Mouse (Mus musculus) forebrain, embryonic 13.5 days (tissue): ENCODE measurements around the gene Clps. TPM values are rescaled to one million over a fixed set of nuclear protein-coding genes. Genes with fewer than 3 reads are reported as not detected.

Experiments used
- ATAC-seq: fragments of 200-750 bp; cut with Nextera tagmentation; 2 replicates; pipeline ENCODE4 v1.8.0; 2017
- H3K27ac ChIP-seq: fragments of 300-500 bp; sonication (generic); 2 replicates; pipeline ENCODE4 v1.5.1; 2015; ENCODE audit warnings: inconsistent platforms, mild to moderate bottlenecking, moderate library complexity
- H3K27me3 ChIP-seq: fragments of 300-500 bp; sonication (generic); 2 replicates; pipeline ENCODE4 v1.6.1; 2015; ENCODE audit warnings: mild to moderate bottlenecking, inconsistent platforms
- H3K36me3 ChIP-seq: fragments of 300-500 bp; sonication (generic); 2 replicates; pipeline ENCODE4 v1.6.1; 2015; ENCODE audit warnings: mild to moderate bottlenecking, inconsistent platforms; ENCODE audit not compliant: poor library complexity, severe bottlenecking
- H3K4me1 ChIP-seq: fragments of 300-500 bp; sonication (generic); 2 replicates; pipeline ENCODE4 v1.6.1; 2015; ENCODE audit warnings: inconsistent platforms
- H3K4me2 ChIP-seq: fragments of 300-500 bp; sonication (generic); 2 replicates; pipeline ENCODE4 v1.6.1; 2015; ENCODE audit warnings: inconsistent platforms, mild to moderate bottlenecking, moderate library complexity
- H3K4me3 ChIP-seq: fragments of 300-500 bp; sonication (generic); 2 replicates; pipeline ENCODE4 v1.5.1; 2015; ENCODE audit warnings: mild to moderate bottlenecking, inconsistent platforms
- H3K9ac ChIP-seq: fragments of 300-500 bp; sonication (generic); 2 replicates; pipeline ENCODE4 v1.6.1; 2015; ENCODE audit warnings: mild to moderate bottlenecking, inconsistent platforms
- H3K9me3 ChIP-seq: fragments of 300-500 bp; sonication (generic); replicated peaks from 2 replicates; pipeline ENCODE4 v1.6.1; 2016; ENCODE audit warnings: inconsistent platforms
- WGBS: fragments of 180-500 bp; shearing (Covaris S2); methylation state at CpG from one replicate; pipeline ENCODE4 v1.1.7; 2015; 5-methylcytosine and 5-hydroxymethylcytosine counted together
- polyA plus RNA-seq: library from polyadenylated mRNA; unstranded; fragments of >200 nt; fragmentation: Nextera tagmentation; extraction: Ambion mirVana; gene quantifications from 2 replicates; pipeline ENCODE4 v1.2.1, GENCODE M21; 2015

The Clps gene
- polyA plus RNA-seq, 1 experiment from 2014 or later = 0.54 TPM

DNA sequence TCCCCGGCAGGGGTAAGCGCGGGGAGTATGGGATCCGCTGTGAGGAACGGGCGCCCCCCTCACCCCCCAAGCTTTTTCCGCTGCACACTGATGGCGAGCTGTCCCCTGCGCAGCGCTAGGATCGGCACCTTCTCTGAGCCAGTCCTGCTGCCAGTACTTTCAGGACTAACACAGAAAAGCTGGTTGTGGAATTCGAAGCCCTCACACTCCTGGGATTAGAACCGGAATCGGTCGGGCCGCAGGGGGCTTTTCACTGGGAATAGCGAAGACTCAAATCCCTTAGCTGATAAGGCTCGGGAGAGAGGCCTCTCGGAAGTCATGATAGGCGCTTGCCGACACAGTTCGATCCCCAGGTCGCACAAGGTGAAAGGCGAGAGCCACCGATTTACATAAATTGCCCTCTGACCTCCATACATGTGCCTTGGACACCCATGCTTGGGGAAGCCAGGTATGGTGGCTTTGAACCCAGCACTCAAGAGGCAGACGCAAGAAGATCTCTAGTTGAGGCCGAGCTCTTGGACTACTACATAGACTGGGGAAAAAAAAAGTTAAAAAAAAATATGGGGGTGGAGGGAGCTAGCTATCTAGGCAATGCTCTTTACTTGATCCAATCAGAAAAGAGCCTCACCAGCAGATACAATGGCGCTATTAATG lies 37.1 kb downstream of the Clps start:
- H3K9me3 ChIP-seq = no peaks in the 10 kb centered on the region
- ATAC-seq = no peak
- H3K4me2 ChIP-seq = peak overlapping the region; percentile 89
- H3K4me3 ChIP-seq = peak overlapping the region; percentile 77
- peaks cover 23% of the 10 kb centered on the region for H3K27me3 ChIP-seq
- H3K9ac ChIP-seq = peak overlapping the region; percentile 82
- 7% methylated on average over 28 of the region's 28 CpGs for WGBS
- peaks cover 28% of the 10 kb centered on the region for H3K4me1 ChIP-seq
- H3K27ac ChIP-seq = peak overlapping the region; percentile 83; the same call in 1 of the 2 replicates
- no peaks in the 10 kb centered on the region for H3K36me3 ChIP-seq

DNA sequence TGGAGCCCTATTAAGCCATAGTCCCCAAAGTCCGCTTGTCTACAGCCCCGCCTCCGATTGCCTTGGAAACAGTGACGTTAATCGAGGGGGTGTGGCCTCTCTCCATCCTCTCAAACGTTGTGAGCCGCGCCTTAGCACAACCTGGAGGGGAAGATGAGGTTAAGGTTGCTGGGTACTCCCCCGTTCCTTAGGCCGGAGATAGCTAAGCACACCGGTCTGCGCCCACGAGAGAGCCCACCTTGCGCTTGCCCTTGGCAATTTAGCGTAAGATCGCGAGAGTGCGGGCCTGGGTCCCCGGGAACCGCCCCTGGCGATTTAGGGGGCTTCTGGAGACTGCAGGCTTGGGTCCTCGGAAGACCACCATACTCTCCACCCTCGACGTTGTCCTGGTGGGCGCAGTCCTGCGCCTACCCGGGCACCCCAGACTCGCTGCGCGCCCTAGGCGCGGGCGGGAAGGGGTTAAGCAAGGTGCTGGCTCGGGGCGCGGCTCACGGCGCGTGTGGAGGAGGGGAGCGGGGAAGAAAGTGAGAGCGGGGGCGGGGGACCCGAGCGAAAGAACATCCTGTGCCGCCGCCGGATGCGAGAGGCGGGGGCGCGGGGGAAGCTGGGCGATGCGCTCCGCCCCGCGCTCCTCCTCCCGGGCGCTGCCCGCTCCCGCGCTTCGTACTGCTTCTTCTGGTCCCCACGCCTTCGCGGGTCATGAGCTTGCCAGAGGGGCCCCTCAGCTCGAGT lies 37.8 kb downstream of the Clps start:
- H3K9me3 ChIP-seq = no peaks in the 10 kb centered on the region
- H3K36me3 ChIP-seq = no peaks in the 10 kb centered on the region
- H3K27me3 ChIP-seq = peaks cover 23% of the 10 kb centered on the region
- peak overlapping the region; percentile 82 for H3K9ac ChIP-seq
- peaks cover 31% of the 10 kb centered on the region for H3K4me1 ChIP-seq
- ATAC-seq = peak; percentile 88
- H3K4me2 ChIP-seq = peak overlapping the region; percentile 89
- under 1% methylated on average over 40 of the region's 66 CpGs for WGBS
- H3K27ac ChIP-seq = peak overlapping the region; percentile 83
- H3K4me3 ChIP-seq = peak overlapping the region; percentile 77

DNA sequence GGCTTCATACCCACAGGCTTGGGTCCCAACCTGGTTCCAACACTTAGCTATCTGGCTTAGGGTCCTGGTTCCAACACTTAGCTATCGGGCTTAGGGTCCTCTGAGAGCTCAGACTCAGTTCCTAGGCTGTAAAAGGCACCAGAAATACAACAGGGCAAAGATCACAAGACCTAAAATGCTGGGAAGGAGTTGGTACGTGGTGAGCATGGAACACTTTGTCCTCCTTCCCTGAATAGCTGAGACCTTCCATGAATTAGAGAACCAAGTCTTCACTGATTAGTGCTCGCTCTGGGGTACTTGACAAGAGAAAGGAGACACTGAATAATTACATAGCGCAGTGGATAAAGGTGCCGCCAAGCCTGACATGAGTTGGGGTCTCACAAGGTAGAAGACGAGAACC lies 38.6 kb downstream of the Clps start:
- no peaks in the 10 kb centered on the region for H3K9me3 ChIP-seq
- peak overlapping the region; percentile 82; the same call in 1 of the 2 replicates for H3K9ac ChIP-seq
- ATAC-seq = no peak
- no peak overlapping the region for H3K27ac ChIP-seq
- H3K4me2 ChIP-seq = peak overlapping the region; percentile 89
- H3K4me1 ChIP-seq = peaks cover 36% of the 10 kb centered on the region
- H3K27me3 ChIP-seq = peaks cover 23% of the 10 kb centered on the region
- peak overlapping the region; percentile 77 for H3K4me3 ChIP-seq
- 31% methylated on average over 6 of the region's 6 CpGs for WGBS
- no peaks in the 10 kb centered on the region for H3K36me3 ChIP-seq

DNA sequence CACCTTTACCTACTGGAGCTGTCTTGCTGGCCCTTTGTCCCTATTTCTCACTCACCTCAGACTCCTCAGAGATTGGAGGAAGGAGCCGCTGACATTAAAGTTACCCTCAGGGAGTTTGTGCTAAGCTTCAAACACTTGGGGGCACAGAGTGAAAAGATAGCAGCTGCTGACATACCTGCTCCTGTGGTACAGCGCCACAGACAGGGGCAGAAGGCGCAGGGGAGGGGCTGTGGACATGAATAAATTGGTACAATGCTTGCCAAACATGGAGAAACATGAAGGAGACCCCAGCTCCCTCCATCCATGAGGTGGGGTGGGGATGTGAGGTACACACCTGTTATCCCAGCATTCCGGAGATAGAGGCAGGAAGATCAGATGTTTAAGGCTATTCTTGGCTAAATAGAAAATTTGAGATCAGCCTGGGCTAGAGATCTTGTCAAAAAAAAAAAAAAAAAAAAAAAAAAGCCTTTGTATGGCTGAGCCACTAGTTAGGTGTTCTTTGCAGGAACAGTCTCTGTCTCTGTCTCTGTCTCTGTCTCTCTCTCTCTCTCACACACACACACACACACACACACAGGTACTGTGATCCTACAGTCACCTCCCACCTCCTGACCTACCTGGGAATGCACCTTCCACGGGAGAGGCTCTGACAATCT lies 39.4 kb downstream of the Clps start:
- Histone ChIP-seq H3K4me1 (peaks cover 36% of the 10 kb centered on the region), H3K27ac (no peak overlapping the region), H3K9me3 (no peaks in the 10 kb centered on the region), H3K27me3 (peaks cover 23% of the 10 kb centered on the region), H3K9ac (no peak overlapping the region), H3K36me3 (no peaks in the 10 kb centered on the region), H3K4me3 (no peak overlapping the region), H3K4me2 (peak overlapping the region; percentile 89; the same call in 1 of the 2 replicates)
- 71% methylated on average over 5 of the region's 5 CpGs for WGBS
- no peak for ATAC-seq

DNA sequence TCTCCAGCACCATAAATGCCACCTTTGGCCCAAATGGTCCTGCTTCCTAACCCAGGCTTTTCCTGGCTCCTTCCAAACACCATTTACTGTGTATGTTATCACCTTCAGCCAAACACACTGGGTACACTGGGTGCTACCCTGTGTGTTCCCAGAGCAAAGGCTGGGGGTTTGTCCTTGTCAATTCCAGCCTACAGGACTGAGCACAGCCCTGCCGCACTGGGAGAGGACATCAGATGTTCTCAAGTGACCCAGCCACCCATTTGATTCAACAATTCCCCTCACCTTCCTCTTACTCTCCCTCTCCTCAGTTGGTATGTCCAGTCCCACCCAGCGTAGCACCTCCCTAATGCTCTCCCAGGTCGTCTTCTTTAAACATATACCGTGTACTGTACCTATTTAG lies 40.0 kb downstream of the Clps start:
- H3K4me3 ChIP-seq = no peak overlapping the region
- peaks cover 36% of the 10 kb centered on the region for H3K4me1 ChIP-seq
- no peaks in the 10 kb centered on the region for H3K9me3 ChIP-seq
- H3K4me2 ChIP-seq = no peak overlapping the region
- peaks cover 23% of the 10 kb centered on the region for H3K27me3 ChIP-seq
- H3K36me3 ChIP-seq = no peaks in the 10 kb centered on the region
- ATAC-seq = no peak
- WGBS = 81% methylated on average over 4 of the region's 4 CpGs
- H3K27ac ChIP-seq = no peak overlapping the region
- no peak overlapping the region for H3K9ac ChIP-seq

DNA sequence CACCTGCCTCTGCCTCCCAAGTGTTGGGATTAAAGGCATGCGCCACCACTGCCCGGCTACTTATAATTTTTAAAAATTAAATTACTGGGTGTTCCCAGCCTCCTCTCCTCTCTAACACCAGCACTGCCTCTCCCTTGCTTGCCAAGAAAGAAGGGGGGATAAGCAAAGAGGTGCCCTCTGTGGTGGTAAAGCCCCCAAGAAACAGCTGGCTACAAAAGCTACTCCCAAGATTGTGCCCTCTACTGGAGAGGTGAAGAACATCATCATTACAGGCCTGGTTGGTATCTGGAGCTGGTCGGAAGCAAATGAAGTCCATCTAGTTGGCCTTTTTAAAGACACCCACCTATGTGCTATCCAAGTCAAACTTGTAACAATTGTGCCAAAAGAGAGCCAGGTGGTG lies 40.7 kb downstream of the Clps start:
- WGBS = 94% methylated on average over 3 of the region's 3 CpGs
- peaks cover 25% of the 10 kb centered on the region for H3K27me3 ChIP-seq
- H3K36me3 ChIP-seq = no peaks in the 10 kb centered on the region
- H3K4me3 ChIP-seq = no peak overlapping the region
- no peak for ATAC-seq
- no peak overlapping the region for H3K27ac ChIP-seq
- H3K9ac ChIP-seq = no peak overlapping the region
- no peaks in the 10 kb centered on the region for H3K9me3 ChIP-seq
- no peak overlapping the region for H3K4me2 ChIP-seq
- H3K4me1 ChIP-seq = peaks cover 36% of the 10 kb centered on the region

DNA sequence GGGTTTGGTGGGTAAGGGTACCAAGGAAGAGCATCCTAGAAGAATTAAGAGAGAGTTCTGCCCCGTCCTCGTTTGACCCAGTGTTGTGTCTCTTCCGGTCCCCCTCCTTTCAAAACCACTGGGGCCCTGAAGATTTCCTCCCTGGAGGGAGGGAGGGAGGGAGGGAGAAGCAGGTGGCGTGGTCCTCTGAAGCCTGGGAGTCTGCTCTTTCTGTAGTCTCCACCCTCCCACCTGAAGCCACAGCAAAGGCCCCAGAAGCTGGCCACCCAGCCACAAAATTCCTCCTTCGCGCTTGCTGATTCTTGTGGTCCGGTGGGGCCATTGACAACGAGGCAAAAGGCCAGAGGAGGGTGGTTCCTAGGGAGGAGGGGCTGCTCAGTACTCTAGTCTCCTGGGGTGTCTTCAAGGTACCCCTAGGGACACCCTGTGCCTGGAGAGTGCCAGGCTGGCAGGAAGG lies 41.9 kb downstream of the Clps start:
- 31% methylated on average over 8 of the region's 8 CpGs for WGBS
- no peak overlapping the region for H3K27ac ChIP-seq

DNA sequence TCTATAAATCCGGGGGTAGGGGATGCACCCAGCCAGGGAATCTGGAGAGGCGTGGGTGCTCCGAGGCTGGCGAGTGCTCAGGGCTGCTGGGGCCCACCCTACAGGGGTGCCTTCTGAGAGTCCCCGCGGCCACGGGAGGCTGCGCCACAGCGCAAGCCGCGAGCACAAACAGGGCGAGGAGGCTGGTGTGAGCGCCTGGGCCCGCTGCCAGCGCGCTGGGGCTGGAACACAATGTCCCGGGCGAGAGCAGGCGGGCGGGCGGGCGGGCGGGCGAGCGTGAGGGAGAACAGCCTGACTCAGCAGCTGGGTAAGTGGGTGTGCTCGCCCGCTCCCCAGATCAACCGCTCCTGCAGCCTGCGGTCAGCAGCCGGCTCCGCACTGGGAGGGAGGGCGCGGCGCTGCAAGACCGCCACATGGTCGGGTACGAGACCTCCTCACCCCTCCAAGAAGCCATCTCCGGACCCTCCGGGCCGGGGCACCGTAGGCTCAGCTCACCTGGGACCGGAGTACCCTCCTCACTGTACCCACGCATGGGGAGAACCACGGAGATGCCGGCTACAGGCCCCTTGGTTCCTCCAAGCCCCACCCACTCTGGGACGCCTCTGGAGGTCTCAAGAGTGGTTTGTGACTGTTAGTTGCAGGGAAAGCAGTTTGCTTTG lies 42.5 kb downstream of the Clps start:
- H3K4me3 ChIP-seq = peak overlapping the region; percentile 47
- under 1% methylated on average over 30 of the region's 46 CpGs for WGBS
- H3K27me3 ChIP-seq = peaks cover 14% of the 10 kb centered on the region
- H3K4me2 ChIP-seq = peak overlapping the region; percentile 72
- ATAC-seq = peak; percentile 76
- H3K36me3 ChIP-seq = no peaks in the 10 kb centered on the region
- peak overlapping the region; percentile 64 for H3K9ac ChIP-seq
- H3K4me1 ChIP-seq = peaks cover 28% of the 10 kb centered on the region
- H3K9me3 ChIP-seq = no peaks in the 10 kb centered on the region
- H3K27ac ChIP-seq = peak overlapping the region; percentile 79

More for the DNA sequence above, 41.9 kb downstream of the Clps start:
- no peak for ATAC-seq
- Histone ChIP-seq H3K36me3 (no peaks in the 10 kb centered on the region), H3K9ac (0 out of 2 replicates have a peak overlapping the region, but pooled peaks have one; percentile 64), H3K4me3 (peak overlapping the region; percentile 47), H3K27me3 (peaks cover 14% of the 10 kb centered on the region), H3K4me1 (peaks cover 33% of the 10 kb centered on the region), H3K9me3 (no peaks in the 10 kb centered on the region), H3K4me2 (peak overlapping the region; percentile 72)

DNA sequence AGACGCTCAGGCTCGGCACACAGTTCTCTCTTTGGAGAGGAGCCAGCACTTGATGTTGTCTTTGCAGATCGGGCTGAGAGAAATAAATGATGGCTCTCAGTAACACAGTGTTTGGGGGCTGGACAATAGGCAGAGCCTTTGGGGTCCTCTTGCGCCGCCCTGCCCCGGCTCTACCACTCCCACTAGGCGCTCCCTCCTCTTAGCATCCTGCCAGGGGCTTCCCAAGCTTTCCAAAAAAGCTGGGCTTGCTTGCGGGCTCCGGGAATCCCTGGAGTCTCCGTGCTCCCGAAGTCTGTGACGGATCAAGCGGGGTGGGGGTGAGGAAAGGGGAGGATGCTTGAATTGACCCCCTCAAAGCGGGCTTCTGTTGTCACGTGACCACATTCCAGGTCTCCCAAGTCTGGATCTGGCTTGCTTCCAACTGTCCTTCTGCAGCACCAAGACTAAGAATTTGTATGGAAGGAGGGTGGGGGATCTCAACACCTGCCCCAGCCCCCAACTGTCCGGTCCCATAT lies 43.1 kb downstream of the Clps start, which contains the start of gene Fkbp5:
Fkbp5 (minus strand) TSS at position 87 of the 515 bp plus-strand sequence.
- Histone ChIP-seq H3K4me2 (peak within 1 kb of the TSS; percentile 72), H3K4me1 (peaks cover 28% of the 10 kb centered on the region), H3K27ac (peak within 1 kb of the TSS; percentile 79), H3K36me3 (no peaks in the 10 kb centered on the region), H3K9me3 (no peaks in the 10 kb centered on the region), H3K4me3 (peak within 1 kb of the TSS; percentile 47), H3K9ac (peak within 1 kb of the TSS; percentile 64), H3K27me3 (peaks cover 18% of the 10 kb centered on the region)
- peak; percentile 50 for ATAC-seq
- WGBS = under 1% methylated on average over 16 of the region's 16 CpGs

DNA sequence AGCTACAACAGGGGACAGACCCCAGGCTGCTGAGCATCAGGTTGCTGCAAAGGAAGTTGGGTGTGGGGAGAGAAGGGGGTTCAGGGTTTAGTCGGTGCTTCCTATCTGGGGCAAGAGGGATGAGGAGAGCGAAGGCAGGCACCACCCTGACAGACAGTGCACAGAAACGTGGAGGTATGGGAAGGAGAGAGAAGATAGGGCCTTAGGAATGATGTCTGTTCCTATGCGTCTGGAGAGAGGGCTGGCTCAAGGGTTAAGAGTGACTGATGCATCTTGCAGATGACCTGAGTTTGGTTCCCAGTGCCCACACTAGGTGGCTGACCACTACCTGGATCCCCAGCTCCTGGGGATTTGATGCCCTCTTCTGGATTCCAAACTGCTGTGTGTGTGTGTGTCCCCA lies 43.7 kb downstream of the Clps start:
- peaks cover 23% of the 10 kb centered on the region for H3K4me1 ChIP-seq
- no peak overlapping the region for H3K27ac ChIP-seq
- H3K9me3 ChIP-seq = no peaks in the 10 kb centered on the region
- no peak overlapping the region for H3K9ac ChIP-seq
- H3K27me3 ChIP-seq = peaks cover 22% of the 10 kb centered on the region
- 80% methylated on average over 4 of the region's 4 CpGs for WGBS
- no peak overlapping the region for H3K4me3 ChIP-seq
- H3K4me2 ChIP-seq = peak overlapping the region; percentile 72
- no peak for ATAC-seq
- H3K36me3 ChIP-seq = no peaks in the 10 kb centered on the region

DNA sequence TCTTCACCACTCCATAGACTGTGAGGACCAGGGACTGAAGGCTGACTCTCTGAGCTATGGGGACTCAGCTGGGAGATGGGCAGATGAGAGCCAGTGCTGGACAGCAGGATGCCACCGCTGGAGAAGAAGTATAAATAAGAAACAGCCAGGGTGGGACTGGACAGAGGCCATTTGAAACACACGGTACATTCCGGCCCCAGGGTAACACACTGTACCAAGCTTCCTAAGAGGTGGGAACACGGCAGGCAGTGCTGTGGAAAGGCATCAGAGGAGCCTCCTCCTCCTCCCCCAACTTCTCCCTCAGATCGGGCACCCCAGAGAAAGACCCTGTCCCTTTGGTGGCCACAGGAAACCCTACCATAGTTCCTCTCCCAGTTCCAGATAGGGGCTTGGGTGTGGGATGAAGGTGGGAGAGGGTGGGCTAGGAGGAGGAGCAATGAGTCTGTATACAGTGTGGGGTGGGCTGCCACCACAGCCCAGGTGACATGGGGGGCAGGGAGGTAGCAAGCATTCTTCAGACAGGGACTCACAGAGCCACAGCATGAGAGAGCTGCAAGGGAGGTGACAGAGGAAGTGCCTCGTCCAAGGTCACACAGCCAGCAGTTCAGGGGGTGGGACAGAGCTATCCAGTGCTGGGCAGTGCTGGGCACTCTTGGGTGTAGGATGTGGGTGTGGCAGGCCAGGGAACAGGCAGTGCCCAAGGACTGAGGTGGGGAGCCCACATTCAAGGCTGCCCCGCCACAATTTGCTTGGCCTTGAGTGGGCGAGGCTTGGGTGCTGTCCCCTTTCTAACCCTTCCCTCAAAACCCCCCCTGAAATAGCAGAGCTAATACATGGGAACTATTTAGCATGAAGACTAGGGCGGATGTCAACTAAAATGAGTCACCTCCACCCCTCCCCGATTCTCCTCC lies 44.9 kb downstream of the Clps start:
- H3K9me3 ChIP-seq = no peaks in the 10 kb centered on the region
- H3K4me2 ChIP-seq = no peak overlapping the region
- H3K36me3 ChIP-seq = no peaks in the 10 kb centered on the region
- no peak overlapping the region for H3K9ac ChIP-seq
- peaks cover 26% of the 10 kb centered on the region for H3K4me1 ChIP-seq
- H3K27ac ChIP-seq = no peak overlapping the region
- H3K4me3 ChIP-seq = no peak overlapping the region
- peaks cover 22% of the 10 kb centered on the region for H3K27me3 ChIP-seq
- WGBS = 76% methylated on average over 10 of the region's 10 CpGs
- no peak for ATAC-seq
